Mouse (Mus musculus): ENCODE results near the gene Syce1l. TPM values are rescaled to one million over a fixed set of nuclear protein-coding genes. Genes with fewer than 3 reads are reported as not detected.

Gene Syce1l
- not detected in 2 replicates for polyA plus RNA-seq (2016; fragmentation: Nextera tagmentation; extraction: Ambion mirVana)

GRCm38 (mm10) chr8:113642926-113643325 is at the start of gene Syce1l:
Gene Syce1l, plus strand, starts transcription at chr8:113643213.
- Histone ChIP-seq H3K4me1 (no peaks in the 10 kb centered on the region), H3K9me3 (no peaks in the 10 kb centered on the region), H3K27me3 (replicated peaks) (no peaks in the 10 kb centered on the region), H3K9ac (no peak within 1 kb of the TSS), H3K4me3 (no peak within 1 kb of the TSS), H3K4me2 (replicated peaks) (no peak within 1 kb of the TSS), H3K36me3 (peaks cover 48% of the 10 kb centered on the region), H3K27ac (no peak within 1 kb of the TSS)
- ATAC-seq (ENCODE audit: low FRiP score, low read depth): no peak
- 94% methylated on average over 16 of the region's 16 CpGs for WGBS

GRCm38 (mm10) chr8:113598401-113598800 is 44.6 kb upstream of the Syce1l start:
- WGBS: 50% methylated on average over 3 of the region's 3 CpGs
- Histone ChIP-seq H3K4me2 (replicated peaks) (no peak overlapping the region), H3K9me3 (no peaks in the 10 kb centered on the region), H3K9ac (no peak overlapping the region), H3K27me3 (replicated peaks) (no peaks in the 10 kb centered on the region), H3K4me3 (no peak overlapping the region), H3K27ac (no peak overlapping the region), H3K36me3 (no peaks in the 10 kb centered on the region), H3K4me1 (no peaks in the 10 kb centered on the region)
- ATAC-seq (ENCODE audit: low FRiP score, low read depth): no peak

- Histone ChIP-seq H3K4me3 (no peak overlapping the region), H3K36me3 (peaks cover under 1% of the 10 kb centered on the region; the same call in 1 of the 2 replicates), H3K4me2 (replicated peaks) (no peak overlapping the region), H3K27me3 (replicated peaks) (no peaks in the 10 kb centered on the region), H3K9me3 (no peaks in the 10 kb centered on the region), H3K4me1 (peaks cover 11% of the 10 kb centered on the region), H3K27ac (no peak overlapping the region), H3K9ac (no peak overlapping the region)
- ATAC-seq (ENCODE audit: low FRiP score, low read depth): no peak
- WGBS: 14% methylated on average over 3 of the region's 3 CpGs
Observed at GRCm38 (mm10) chr8:113632634-113633033, 10.4 kb upstream of the Syce1l start.

GRCm38 (mm10) chr8:113634161-113634560 is 8.9 kb upstream of the Syce1l start:
- H3K9ac ChIP-seq: no peak overlapping the region; the same call in 1 of the 2 replicates
- no peak for ATAC-seq (ENCODE audit: low FRiP score, low read depth)
- H3K4me1 ChIP-seq: peaks cover 11% of the 10 kb centered on the region
- H3K36me3 ChIP-seq: peaks cover 16% of the 10 kb centered on the region
- WGBS: 34% methylated on average over 12 of the region's 12 CpGs
- peak overlapping the region; percentile 82 for H3K4me2 ChIP-seq (replicated peaks)
- H3K4me3 ChIP-seq: peak overlapping the region; percentile 51; the same call in 1 of the 2 replicates
- H3K27ac ChIP-seq: no peak overlapping the region
- no peaks in the 10 kb centered on the region for H3K9me3 ChIP-seq
- H3K27me3 ChIP-seq (replicated peaks): no peaks in the 10 kb centered on the region

- Histone ChIP-seq H3K9me3 (no peaks in the 10 kb centered on the region), H3K4me3 (peak within 1 kb of the TSS; percentile 51), H3K27me3 (replicated peaks) (no peaks in the 10 kb centered on the region), H3K4me1 (peaks cover 11% of the 10 kb centered on the region), H3K9ac (peak within 1 kb of the TSS; percentile 58), H3K4me2 (replicated peaks) (peak within 1 kb of the TSS; percentile 82), H3K27ac (peak within 1 kb of the TSS; percentile 81), H3K36me3 (peaks cover 23% of the 10 kb centered on the region)
- peak; percentile 99 for ATAC-seq (ENCODE audit: low FRiP score, low read depth)
- under 1% methylated on average over 42 of the region's 42 CpGs for WGBS
Observed at GRCm38 (mm10) chr8:113634670-113635591, 8.1 kb upstream of the Syce1l start, which contains the start of gene Mon1b. Gene Mon1b, plus strand, starts transcription at chr8:113635587.

- H3K9me3 ChIP-seq: no peaks in the 10 kb centered on the region
- peaks cover 11% of the 10 kb centered on the region for H3K4me1 ChIP-seq
- peak overlapping the region; percentile 82 for H3K4me2 ChIP-seq (replicated peaks)
- H3K4me3 ChIP-seq: peak overlapping the region; percentile 51
- no peaks in the 10 kb centered on the region for H3K27me3 ChIP-seq (replicated peaks)
- ATAC-seq (ENCODE audit: low FRiP score, low read depth): peak; percentile 78
- WGBS: 2% methylated on average over 44 of the region's 44 CpGs
- peak overlapping the region; percentile 58; the same call in 1 of the 2 replicates for H3K27ac ChIP-seq
- peak overlapping the region; percentile 58 for H3K9ac ChIP-seq
- peaks cover 28% of the 10 kb centered on the region for H3K36me3 ChIP-seq
Observed at GRCm38 (mm10) chr8:113635592-113636279, 7.3 kb upstream of the Syce1l start.

- H3K4me1 ChIP-seq: peaks cover 11% of the 10 kb centered on the region
- no peak overlapping the region for H3K27ac ChIP-seq
- 42% methylated on average over 5 of the region's 5 CpGs for WGBS
- peak overlapping the region; percentile 51 for H3K4me3 ChIP-seq
- no peaks in the 10 kb centered on the region for H3K27me3 ChIP-seq (replicated peaks)
- no peaks in the 10 kb centered on the region for H3K9me3 ChIP-seq
- H3K4me2 ChIP-seq (replicated peaks): peak overlapping the region; percentile 82
- H3K36me3 ChIP-seq: peaks cover 33% of the 10 kb centered on the region
- peak overlapping the region; percentile 58 for H3K9ac ChIP-seq
- no peak for ATAC-seq (ENCODE audit: low FRiP score, low read depth)
Observed at GRCm38 (mm10) chr8:113636280-113636628, 6.8 kb upstream of the Syce1l start.

- Histone ChIP-seq H3K9me3 (no peaks in the 10 kb centered on the region), H3K27ac (no peak overlapping the region), H3K4me3 (no peak overlapping the region), H3K4me1 (peaks cover 11% of the 10 kb centered on the region), H3K9ac (no peak overlapping the region), H3K27me3 (replicated peaks) (no peaks in the 10 kb centered on the region), H3K4me2 (replicated peaks) (no peak overlapping the region), H3K36me3 (peaks cover 52% of the 10 kb centered on the region)
- 92% methylated on average over 8 of the region's 8 CpGs for WGBS
- no peak for ATAC-seq (ENCODE audit: low FRiP score, low read depth)
Observed at GRCm38 (mm10) chr8:113640357-113640756, 2.7 kb upstream of the Syce1l start.

- WGBS: 94% methylated on average over 8 of the region's 8 CpGs
- no peaks in the 10 kb centered on the region for H3K4me1 ChIP-seq
- peaks cover 41% of the 10 kb centered on the region for H3K36me3 ChIP-seq
- no peak overlapping the region for H3K9ac ChIP-seq
- H3K27ac ChIP-seq: no peak overlapping the region
- ATAC-seq (ENCODE audit: low FRiP score, low read depth): no peak
- no peak overlapping the region for H3K4me3 ChIP-seq
- H3K4me2 ChIP-seq (replicated peaks): no peak overlapping the region
- no peaks in the 10 kb centered on the region for H3K9me3 ChIP-seq
- H3K27me3 ChIP-seq (replicated peaks): no peaks in the 10 kb centered on the region
Observed at GRCm38 (mm10) chr8:113643479-113644210, 632 bp downstream of the Syce1l start.

- Histone ChIP-seq H3K9me3 (no peaks in the 10 kb centered on the region), H3K36me3 (peaks cover 28% of the 10 kb centered on the region; the same call in 1 of the 2 replicates), H3K27ac (no peak overlapping the region), H3K4me3 (no peak overlapping the region), H3K27me3 (replicated peaks) (no peaks in the 10 kb centered on the region), H3K4me1 (no peaks in the 10 kb centered on the region), H3K9ac (no peak overlapping the region), H3K4me2 (replicated peaks) (no peak overlapping the region)
- WGBS: 80% methylated on average over 5 of the region's 5 CpGs
- no peak for ATAC-seq (ENCODE audit: low FRiP score, low read depth)
Observed at GRCm38 (mm10) chr8:113645220-113645619, 2.2 kb downstream of the Syce1l start.

GRCm38 (mm10) chr8:113652450-113652849 is 9.4 kb downstream of the Syce1l start:
- H3K27ac ChIP-seq: no peak overlapping the region
- H3K9me3 ChIP-seq: no peaks in the 10 kb centered on the region
- no peak overlapping the region for H3K4me3 ChIP-seq
- ATAC-seq (ENCODE audit: low FRiP score, low read depth): no peak
- H3K9ac ChIP-seq: no peak overlapping the region
- 85% methylated on average over 12 of the region's 12 CpGs for WGBS
- no peak overlapping the region for H3K4me2 ChIP-seq (replicated peaks)
- H3K36me3 ChIP-seq: no peaks in the 10 kb centered on the region
- no peaks in the 10 kb centered on the region for H3K27me3 ChIP-seq (replicated peaks)
- H3K4me1 ChIP-seq: no peaks in the 10 kb centered on the region

GRCm38 (mm10) chr8:113653151-113653550 is 10.1 kb downstream of the Syce1l start:
- H3K9me3 ChIP-seq: no peaks in the 10 kb centered on the region
- WGBS: 63% methylated on average over 4 of the region's 4 CpGs

More at GRCm38 (mm10) chr8:113653151-113653550, 10.1 kb downstream of the Syce1l start:
- ATAC-seq (ENCODE audit: low FRiP score, low read depth): no peak
- no peak overlapping the region for H3K9ac ChIP-seq
- H3K27me3 ChIP-seq (replicated peaks): no peaks in the 10 kb centered on the region
- no peak overlapping the region for H3K4me2 ChIP-seq (replicated peaks)
- no peak overlapping the region for H3K27ac ChIP-seq
- no peaks in the 10 kb centered on the region for H3K36me3 ChIP-seq
- H3K4me1 ChIP-seq: no peaks in the 10 kb centered on the region
- H3K4me3 ChIP-seq: no peak overlapping the region

Measured in neural tube, embryonic 12.5 days (tissue).